Mouse (Mus musculus) WW6 (cell line): Measurements from ENCODE around the gene BC048562.

Source experiments
- DNase-seq: peaks from one replicate; pipeline ENCODE4 v3.0.0-alpha.2; 2013; ENCODE audit warnings: low read depth, low spot score

BC048562 gene

DNA sequence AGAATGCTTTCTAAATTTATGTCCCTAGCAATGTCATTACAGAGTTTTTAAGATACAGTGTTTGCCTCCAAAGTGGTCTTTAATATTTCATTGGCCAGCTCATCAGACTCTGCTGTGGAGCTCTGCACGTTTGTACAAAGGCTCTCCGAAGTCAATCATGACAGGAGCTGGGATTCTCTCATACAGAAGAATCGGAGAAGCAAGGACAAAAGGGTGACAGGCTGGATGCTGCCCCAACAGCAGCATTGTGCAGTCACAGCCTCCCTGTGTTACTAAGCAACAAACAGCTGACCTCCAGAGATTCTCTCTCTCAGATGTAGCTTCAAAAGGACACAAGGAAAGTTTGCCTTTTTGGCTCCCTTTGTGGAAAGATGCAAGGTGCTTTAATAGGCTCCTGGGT is at the start of gene BC048562:
Gene BC048562, plus strand, starts transcription at position 301 of the 400 bp plus-strand sequence.
- no peak for DNase-seq

DNA sequence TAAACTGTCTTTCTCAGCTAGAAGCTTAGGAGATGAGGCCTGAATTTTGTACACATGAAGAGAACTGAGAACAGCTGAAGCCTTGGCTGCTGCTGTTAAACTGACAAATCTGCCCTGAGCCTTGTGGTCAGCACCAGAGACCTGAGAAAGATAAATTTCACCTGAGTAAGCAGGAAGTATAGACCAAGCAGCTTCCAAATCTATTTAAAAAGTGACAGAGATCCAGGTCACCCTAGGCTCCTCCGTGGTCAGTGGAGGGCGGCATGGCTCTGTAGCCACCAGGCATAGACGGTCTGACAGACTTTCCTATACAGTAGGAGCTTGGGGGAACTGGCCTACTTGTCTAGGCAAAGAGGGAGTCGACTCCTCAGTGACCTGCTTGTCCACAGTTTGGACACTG is 49.5 kb upstream of the BC048562 start:
- DNase-seq = no peak

DNA sequence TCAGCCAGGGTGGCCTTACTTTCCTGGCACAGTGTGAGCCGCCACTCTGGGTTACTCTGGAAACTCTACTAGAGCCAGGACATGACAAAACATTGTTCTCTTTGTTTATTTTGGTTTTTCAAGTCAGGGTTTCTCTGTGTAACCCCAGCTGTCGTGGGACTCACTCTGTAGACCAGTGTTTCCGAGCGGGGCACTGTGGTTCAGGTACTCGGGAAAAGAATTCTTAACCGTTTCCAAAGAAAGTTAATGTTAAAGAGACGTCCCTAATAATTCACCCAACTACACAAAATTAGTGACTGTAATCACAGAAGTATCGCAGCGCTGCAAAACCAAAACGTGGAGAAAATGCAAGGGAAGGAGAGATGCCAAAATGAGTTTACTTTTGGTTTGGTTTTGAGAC is 47.7 kb upstream of the BC048562 start:
- no peak for DNase-seq

DNA sequence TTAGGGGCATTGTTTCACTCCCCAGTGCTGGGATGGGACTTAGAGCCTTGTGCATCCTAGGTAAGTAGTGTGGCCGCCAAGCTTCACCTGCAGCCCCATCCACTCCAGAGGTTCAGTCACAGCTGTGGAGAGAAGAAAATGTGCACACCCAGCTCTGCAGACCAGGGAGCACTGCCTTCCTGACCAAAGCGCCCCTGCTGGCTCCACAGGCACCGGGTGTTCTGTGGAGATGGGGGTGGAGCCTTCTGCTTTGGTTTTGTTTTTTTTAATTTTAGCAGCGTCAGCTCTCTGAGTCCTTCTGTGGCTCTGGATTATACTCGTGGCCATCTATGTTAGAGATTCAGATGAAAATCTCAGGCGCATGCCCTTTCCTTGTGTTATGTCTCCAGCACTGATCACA is 47.1 kb upstream of the BC048562 start:
- DNase-seq = no peak

DNA sequence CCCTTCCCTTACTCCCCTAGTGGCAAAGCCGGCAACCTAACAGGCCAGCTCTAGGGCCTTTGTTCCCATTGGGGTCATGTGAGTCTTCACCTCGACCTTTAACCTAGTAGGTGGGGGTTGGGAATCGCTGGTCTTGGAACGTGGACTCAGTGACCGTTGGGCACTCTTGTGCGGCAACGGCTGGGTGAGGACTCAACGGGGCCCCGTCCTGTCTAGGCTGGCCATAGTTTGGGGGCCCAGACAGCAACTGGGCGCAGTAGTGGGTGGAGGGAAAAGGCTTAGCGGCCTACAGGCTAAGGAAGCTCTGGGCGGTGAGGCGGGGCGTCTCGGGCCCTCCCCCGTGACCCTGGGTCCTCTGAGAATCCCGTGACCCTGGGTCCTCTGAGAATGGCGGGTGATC is 43.6 kb upstream of the BC048562 start, which contains the start of gene 1700102P08Rik:
Gene 1700102P08Rik, plus strand, starts transcription at position 130 of the 400 bp plus-strand sequence.
- DNase-seq = peak; percentile 67

DNA sequence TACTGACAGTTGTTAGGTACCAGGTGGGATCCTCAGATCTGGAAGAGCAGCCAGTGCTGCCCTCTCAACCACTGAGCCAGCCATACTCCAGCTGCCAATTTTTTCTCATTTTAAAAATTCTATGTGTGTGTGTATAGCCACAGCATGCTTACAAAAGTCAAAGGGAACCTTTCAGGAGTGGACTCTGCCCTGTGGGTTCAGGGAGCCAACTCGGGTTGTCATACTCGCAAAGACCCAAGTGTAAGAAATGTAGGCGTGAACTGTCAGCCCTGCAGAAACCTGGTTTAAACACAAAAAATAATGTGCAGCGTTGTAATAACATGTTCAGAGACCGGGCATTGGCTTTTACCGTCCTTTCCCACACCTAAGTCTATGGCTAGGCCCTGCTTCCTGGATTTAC is 42.1 kb upstream of the BC048562 start:
- DNase-seq = no peak

DNA sequence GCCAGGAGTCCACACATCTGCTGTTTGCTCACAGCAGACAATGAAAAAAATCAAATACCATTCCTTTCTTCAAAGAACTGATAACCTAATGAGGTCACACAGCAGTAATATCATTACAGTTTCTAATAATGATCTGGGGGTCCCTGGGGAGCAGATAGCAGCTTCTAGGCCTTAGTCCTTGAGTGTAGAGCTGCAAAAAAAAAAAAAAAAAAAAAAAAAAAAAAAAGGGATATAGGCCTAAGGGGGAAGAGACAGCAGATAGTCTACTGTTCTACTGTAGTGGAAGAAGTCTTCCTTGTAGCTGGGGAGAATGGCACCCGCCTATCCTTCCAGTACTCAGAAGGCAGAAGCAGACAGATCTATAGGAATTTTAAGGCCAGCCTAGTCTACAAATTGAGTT is 40.9 kb upstream of the BC048562 start:
- no peak for DNase-seq

DNA sequence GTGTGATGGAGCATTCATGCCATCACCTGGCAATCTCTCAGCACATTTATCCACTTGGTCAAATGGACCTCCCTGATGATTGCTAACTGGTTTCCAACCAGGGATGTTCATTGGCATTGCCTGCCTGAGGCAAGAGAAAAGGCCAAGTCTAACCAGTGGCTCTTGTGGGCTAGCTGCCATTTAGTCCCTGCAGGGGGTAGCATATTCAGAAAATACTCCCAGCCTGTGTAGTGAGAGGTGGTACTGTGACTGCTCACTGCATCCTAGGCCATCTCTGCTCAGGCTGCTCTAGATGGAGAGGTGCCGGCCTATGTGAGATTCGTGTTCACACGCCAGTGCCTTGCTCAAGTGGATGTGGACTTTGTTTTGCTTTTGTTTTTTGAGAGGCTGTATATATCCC is 38.0 kb upstream of the BC048562 start:
- no peak for DNase-seq

DNA sequence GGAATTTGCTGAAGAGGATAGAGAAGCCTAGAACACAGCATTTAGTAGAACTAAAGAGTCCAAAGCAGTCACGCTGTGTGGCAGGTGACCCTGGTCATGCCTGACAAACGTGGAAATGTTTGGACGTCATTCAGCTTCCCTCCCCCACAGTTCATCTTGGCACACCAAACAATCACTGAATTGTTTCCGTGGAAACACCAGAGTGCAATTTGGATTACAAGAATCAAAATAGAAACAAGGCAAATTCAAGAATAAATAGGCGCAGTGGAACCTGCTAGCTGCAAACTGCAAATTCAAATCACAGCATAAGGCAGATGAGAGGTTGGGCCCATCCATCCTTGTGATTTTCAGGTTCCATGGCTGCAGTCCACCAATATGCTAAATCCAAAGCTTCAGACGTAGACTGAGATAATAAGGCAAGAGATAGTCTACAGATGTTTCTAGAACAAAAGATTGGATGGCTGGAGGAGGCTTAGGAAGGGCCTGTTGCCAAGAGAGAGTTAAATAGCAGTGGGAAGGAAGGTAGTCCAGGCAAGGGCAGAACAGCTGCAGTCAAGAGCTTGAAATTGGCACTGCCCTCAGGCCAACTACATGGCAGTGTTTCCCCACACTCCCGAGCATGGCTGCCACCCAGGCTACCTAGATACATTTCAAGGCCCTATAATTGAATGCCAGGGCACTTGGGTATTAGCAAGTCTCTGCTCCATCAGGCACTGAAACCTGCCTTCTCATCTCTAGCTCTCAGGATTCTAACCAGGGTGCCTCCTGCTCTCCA is 34.9 kb upstream of the BC048562 start:
- DNase-seq = no peak

DNA sequence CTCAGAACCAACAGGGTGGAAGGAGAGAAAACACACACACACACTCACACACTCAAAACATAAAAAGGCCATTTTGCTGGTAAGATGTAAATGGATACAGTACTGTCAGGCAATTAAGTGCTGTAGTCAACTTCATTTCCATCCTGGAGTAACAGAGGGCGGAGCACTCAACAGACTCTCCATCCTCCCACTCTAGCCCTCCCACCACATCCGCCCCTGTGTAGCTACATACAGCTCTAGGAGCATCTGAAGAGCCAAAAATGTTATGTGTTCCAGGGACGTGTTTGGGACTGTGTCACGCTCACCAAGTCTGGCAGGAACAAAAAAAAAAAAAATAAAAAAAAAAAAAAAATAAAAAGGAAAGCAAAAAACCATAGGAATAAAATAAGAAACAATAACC is 33.2 kb upstream of the BC048562 start:
- no peak for DNase-seq

DNA sequence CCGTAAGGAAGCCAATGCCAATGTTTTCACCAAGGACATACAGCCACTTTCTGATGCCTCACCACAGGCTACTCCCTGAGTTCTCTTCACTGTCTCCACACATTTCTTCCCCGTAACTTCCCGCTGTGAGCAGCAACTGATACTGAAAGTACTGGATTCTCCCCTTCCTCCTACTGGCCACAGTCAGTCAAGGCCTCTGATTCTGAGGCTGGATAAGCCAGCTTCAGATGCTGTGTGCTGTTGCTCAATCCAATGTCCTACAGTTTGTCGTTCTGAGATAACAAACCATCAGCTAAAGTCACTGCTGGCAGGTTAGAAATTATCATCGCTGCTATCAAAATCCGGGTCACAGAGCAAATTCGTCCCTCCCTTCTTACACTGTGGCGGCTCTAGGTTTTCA is 31.8 kb upstream of the BC048562 start:
- DNase-seq = no peak

DNA sequence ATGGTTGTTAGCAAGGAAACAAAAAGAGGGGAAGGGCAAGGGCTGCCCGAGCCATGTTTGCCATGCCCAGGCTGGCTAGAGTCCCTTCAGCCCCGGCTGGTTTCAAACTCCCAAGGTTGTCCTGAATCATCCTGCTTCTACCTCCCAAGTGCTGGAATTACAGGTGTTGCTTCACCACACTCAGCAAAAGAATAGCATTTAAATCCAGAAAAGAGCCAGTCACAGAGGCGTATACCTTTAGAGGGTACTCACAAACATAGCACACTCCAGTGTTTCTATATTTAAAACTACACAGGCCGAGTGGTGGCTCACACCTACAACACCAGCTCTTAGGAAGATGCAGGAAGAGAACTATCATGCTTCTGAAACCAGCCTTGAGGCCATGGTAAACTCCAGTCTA is 26.7 kb upstream of the BC048562 start:
- no peak for DNase-seq

DNA sequence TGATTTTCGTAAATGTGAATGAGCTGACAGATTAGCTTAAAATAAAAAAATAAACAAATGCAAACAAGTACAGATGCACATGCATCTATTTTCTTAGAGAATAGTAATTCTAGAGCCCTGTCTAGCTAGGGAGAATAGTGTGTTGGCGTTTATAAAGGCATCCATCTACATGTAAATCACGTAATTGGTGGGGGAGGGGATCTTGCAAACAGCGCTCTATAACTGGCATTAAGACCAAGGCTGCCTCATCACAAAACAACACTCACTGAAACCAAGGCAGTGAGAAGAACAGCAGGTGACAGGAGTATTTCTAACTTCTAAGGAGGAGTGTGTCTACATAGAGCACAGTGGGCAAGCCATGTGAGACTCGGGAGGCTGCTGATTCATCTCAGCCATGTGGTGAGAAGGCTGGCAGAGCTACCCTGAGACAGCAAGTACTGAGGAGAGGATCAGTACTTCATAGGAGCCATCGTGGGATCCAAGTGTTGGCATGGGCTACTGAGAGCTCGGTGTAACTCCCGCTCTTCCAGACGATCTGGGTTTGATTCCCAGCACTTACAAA is 24.8 kb upstream of the BC048562 start:
- DNase-seq = no peak

DNA sequence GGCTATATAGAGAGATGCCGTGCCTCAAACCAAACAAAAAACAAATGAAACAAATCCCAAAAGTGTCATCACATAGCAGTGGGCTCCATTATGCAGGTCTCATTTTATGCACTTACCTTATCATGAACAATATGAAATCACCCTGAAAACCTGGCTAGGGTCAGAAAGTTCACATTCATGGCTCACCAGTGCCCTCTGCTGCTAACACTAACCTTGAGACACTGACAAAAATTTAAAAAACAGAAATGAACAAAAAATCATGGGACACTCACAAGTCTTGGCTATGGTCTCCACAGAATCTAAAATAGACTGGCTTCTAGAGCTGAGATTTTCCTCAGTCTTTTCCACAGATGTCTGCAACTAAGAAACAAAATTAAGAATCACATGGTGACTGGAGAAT is 24.1 kb upstream of the BC048562 start:
- DNase-seq = no peak

DNA sequence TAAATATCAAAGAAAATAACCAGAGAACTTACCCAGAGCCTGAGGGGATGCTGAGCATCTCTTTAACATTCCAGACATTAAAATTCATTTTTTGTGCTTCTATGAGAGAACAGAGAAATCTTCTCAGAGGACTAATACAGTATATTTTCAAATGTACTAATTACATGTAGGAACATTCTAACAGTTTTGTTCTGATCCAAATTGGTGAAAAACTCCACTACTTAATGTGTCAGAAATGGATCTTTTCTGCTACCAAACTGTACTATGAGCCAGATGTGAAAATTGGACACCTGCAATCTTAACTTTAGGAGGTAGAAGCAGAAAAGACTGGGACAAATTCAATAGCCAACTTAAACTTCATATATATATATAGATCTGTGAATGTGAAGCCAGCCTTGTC is 7.9 kb upstream of the BC048562 start, which contains the start of gene Ccdc36:
Gene Ccdc36, minus strand, starts transcription at position 101 of the 400 bp plus-strand sequence.
- no peak for DNase-seq

DNA sequence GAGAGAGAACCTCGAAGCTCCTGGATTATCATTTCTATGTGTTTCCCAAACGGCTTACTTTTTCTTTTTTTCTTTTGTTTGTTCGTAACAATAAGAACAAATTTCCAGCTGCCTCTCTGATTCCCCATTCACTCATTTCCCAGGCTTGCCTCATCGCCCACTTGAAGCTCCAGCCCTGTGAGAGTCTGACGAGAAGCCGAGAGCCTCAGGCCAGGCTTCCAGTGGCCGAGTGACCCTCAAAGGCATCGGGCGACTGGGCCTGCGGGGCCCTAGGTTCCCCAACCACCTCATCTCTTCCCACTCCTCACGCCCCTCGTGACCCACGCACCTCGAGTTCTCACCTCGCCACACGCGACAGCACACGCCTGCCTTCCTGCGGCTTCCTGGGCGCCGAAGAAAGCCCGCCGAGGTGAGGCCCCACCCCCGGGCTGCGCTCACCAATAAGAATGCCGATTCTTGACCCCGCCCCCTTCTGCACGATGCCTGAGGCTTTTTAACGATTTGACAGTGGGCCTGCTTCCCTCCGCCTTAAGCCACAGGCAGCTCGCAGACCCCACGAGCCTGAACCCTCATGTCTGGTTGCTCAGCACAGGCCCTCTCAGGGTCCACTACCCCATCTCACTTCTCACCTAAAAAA is 4.7 kb upstream of the BC048562 start:
- peak; percentile 62 for DNase-seq

DNA sequence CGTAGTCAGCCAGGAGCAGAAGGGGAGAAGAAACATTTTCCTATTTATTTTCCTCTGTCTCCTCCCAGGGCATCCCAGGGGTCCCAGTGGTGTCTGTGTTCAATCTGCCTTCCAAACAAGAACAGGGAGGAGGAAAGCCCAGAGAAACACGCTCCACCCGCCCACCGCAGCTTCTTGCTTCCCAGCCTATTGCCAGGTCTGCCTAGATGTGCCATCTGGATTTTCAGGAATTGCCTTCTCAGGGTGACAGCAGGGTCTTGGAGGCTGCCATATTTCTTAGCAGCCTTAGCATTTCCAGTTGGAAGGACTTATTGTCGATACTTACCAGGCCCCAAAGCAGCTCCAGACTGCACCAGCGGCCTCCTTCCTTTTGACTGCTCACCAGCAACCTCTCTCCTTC is 2.9 kb downstream of the BC048562 start:
- no peak for DNase-seq

DNA sequence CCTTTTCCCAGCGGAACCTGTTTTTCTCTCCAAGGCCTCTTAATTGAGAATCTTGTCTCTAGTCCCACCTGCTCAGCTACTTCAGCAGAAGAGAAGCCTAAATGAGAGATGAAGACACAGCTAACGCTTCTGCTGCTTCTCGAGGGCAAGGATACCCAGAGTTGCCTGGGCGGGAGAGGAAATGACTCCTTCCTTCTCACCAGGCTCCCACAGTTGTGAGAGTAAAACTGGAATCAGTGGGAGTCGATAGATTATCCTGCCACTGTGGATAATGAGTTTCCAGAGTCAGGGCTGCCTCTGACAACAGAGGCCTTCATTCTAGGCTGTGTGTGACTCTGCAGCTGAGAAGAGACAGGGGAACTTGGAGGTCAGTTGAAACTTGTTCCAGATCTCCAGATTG is 4.2 kb downstream of the BC048562 start:
- no peak for DNase-seq

DNA sequence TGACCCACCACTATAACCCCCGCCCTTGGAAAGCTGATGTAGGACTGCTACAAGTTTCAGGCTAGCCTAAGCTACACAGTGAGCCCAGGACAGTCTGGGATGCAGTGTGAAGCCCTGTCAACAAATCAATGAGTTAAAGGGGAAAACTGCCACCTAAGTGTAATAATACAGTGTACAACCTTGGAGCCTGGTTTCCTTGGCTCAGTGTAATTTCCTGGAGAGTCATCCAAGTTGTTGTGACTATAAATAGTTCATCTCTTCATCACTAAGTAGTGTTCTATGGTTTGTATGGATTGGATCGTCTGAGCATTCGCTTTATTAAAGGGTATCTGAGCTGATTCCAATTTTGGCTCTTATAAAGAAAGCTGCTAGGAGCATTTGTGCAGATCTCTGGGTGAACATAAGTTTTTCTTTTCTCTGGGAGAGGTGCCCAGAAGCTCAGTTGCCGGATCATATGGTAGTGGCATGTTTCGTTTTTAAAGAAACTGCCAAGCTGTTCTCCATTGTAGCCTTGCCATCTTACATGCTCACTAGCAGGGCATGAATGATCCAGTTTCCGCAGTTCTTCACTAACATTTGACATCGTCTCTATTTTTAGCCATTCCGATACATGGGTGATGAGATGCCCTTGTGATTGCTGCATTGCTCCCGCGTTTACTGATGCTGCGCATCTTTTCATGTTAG is 5.1 kb downstream of the BC048562 start:
- DNase-seq = no peak

DNA sequence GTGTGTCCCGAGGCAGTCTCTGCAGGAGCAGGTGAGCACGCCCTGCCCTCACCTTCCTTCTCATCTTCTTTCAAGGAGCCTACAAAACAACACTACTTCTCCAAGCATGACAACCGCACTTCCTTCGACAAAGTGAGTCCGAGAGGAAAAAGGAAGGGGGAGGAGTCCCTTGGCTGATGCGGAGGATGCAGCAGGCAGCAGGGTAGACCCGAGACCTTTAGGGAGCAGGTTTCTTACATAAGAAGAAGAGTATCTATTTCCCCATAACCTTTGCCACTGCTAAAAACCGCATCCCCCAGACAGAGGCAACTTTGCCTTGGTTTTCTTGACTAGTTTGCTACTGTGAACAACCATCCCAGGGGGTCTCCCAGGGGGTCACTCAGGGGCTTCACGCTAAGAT is 8.8 kb downstream of the BC048562 start:
- DNase-seq = no peak

DNA sequence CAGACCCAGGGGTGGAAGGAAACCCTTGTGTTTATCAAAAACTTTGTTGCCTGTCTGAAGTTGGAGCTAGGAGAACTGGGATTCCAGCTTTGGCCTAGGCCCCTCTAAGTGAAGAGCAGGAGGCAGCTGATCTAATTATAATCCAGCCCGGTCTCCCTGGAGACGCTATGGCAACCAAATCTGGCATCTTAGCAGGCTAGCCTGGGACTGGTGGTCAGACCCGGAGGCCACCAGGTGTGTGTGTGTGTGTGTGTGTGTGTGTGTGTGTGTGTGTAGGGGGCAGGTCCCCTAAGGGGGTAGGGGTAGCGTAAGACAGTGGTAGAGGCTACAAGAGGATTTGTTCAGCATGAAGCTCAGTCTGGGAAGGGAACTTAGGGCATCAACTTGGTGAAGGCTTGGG is 13.6 kb downstream of the BC048562 start:
- no peak for DNase-seq
